Mouse (Mus musculus) brain, embryonic 14.5 days (tissue): Measurements from ENCODE around the gene Atrx. TPM values are rescaled to one million over a fixed set of nuclear protein-coding genes. Genes with fewer than 3 reads are reported as not detected.

ENCODE experiments used
- DNase-seq: peaks from one replicate; pipeline ENCODE4 v3.0.0-alpha.2; 2011; ENCODE audit warnings: low read depth
- CTCF ChIP-seq: fragments of 200-500 bp; IDR thresholded peaks from 2 replicates; pipeline ENCODE4 v1.5.1; 2012; ENCODE audit warnings: inconsistent platforms, mild to moderate bottlenecking, moderate library complexity, borderline replicate concordance; ENCODE audit not compliant: insufficient read depth, insufficient read length; ENCODE audit errors: extremely low read depth
- POLR2A ChIP-seq: fragments of 200-500 bp; IDR thresholded peaks from 2 replicates; pipeline ENCODE4 v1.6.1; 2012; ENCODE audit warnings: mild to moderate bottlenecking, inconsistent platforms, borderline replicate concordance; ENCODE audit not compliant: poor library complexity, insufficient read depth, insufficient read length, severe bottlenecking; ENCODE audit errors: extremely low read depth
- polyA plus RNA-seq: library from polyadenylated mRNA; depleted of rRNA; stranded (reverse); fragments of >200 nt; gene quantifications from 2 replicates; pipeline ENCODE4 v1.2.3, GENCODE M21; 2012

The Atrx gene
- polyA plus RNA-seq, 1 experiment: 105 TPM

GRCm38 (mm10) chrX:105911728-105912127 is 17.5 kb downstream of the Atrx start:
- TF ChIP-seq POLR2A (no peak), CTCF (no peak)

GRCm38 (mm10) chrX:105901611-105902010 is 27.6 kb downstream of the Atrx start:
- peak; percentile 3 for DNase-seq
- no peak for TF ChIP-seq POLR2A
- TF ChIP-seq CTCF: no peak

More at GRCm38 (mm10) chrX:105911728-105912127, 17.5 kb downstream of the Atrx start:
- DNase-seq: no peak

- no peak for TF ChIP-seq POLR2A
- no peak for TF ChIP-seq CTCF
- DNase-seq: no peak
These were observed 42.3 kb downstream of the Atrx start for GRCm38 (mm10) chrX:105886921-105887320.

GRCm38 (mm10) chrX:105864367-105864766 is 64.8 kb downstream of the Atrx start:
- DNase-seq: peak; percentile 14
- TF ChIP-seq POLR2A: no peak
- TF ChIP-seq CTCF: peak; percentile 39; the same call in 1 of the 2 replicates

- no peak for DNase-seq
These were observed 104.7 kb downstream of the Atrx start for GRCm38 (mm10) chrX:105824462-105824861.

GRCm38 (mm10) chrX:105794806-105795403 is 134.3 kb downstream of the Atrx start:
- peak; percentile 52 for DNase-seq
- TF ChIP-seq POLR2A: no peak
- TF ChIP-seq CTCF: no peak

More at GRCm38 (mm10) chrX:105824462-105824861, 104.7 kb downstream of the Atrx start:
- no peak for TF ChIP-seq CTCF
- no peak for TF ChIP-seq POLR2A

- TF ChIP-seq CTCF: no peak
- no peak for DNase-seq
These were observed 155.9 kb downstream of the Atrx start for GRCm38 (mm10) chrX:105773281-105773680.

- TF ChIP-seq POLR2A (no peak), CTCF (no peak)
- DNase-seq: no peak
These were observed 161.3 kb downstream of the Atrx start for GRCm38 (mm10) chrX:105767932-105768331.

- TF ChIP-seq CTCF: no peak
- no peak for TF ChIP-seq POLR2A
- DNase-seq: peak; percentile 14
These were observed 161.9 kb downstream of the Atrx start for GRCm38 (mm10) chrX:105767177-105767764.

- TF ChIP-seq CTCF (no peak), POLR2A (no peak)
- DNase-seq: peak; percentile 53
These were observed 163.2 kb downstream of the Atrx start for GRCm38 (mm10) chrX:105766013-105766412.

GRCm38 (mm10) chrX:105765005-105765706 is 164.0 kb downstream of the Atrx start:
- no peak for TF ChIP-seq POLR2A
- no peak for TF ChIP-seq CTCF

More at GRCm38 (mm10) chrX:105765005-105765706, 164.0 kb downstream of the Atrx start:
- DNase-seq: peak; percentile 19
